Mouse (Mus musculus): ENCODE data around the gene Papln. TPM values are rescaled to one million over a fixed set of nuclear protein-coding genes. Genes with fewer than 3 reads are reported as not detected.

Papln gene
- polyA plus RNA-seq, 1 experiment, result 0.67 TPM

GRCm38 (mm10) chr12:83726510-83727308, 36.7 kb upstream of the Papln start:
- no peak overlapping the region for H3K27ac ChIP-seq (ENCODE audit: insufficient read depth, low read length)
- H3K36me3 ChIP-seq (ENCODE audit: control insufficient read depth, insufficient read depth, low read length, poor library complexity, severe bottlenecking), result peaks cover 11% of the 10 kb centered on the region
- H3K9ac ChIP-seq (ENCODE audit: low read depth, poor library complexity, severe bottlenecking), result no peak overlapping the region
- no peaks in the 10 kb centered on the region for H3K27me3 ChIP-seq (ENCODE audit: control insufficient read depth, insufficient read depth, low read length, poor library complexity, severe bottlenecking)
- no peak overlapping the region for H3K4me3 ChIP-seq (ENCODE audit: low read depth, low read length)
- TF ChIP-seq CTCF (IDR thresholded peaks at IDR 0.05; ENCODE audit: low read depth, low read length) (no peak), POLR2A (IDR thresholded peaks at IDR 0.05; ENCODE audit: insufficient read depth, low read length) (no peak), EP300 (IDR thresholded peaks at IDR 0.05; ENCODE audit: insufficient read depth, low read depth, low read length) (no peak)
- H3K4me1 ChIP-seq (ENCODE audit: control insufficient read depth, insufficient read depth, low read length), result no peaks in the 10 kb centered on the region
- no peaks in the 10 kb centered on the region for H3K9me3 ChIP-seq (replicated peaks; ENCODE audit: control insufficient read depth, insufficient read depth, low read length, poor library complexity, severe bottlenecking)

DNA sequence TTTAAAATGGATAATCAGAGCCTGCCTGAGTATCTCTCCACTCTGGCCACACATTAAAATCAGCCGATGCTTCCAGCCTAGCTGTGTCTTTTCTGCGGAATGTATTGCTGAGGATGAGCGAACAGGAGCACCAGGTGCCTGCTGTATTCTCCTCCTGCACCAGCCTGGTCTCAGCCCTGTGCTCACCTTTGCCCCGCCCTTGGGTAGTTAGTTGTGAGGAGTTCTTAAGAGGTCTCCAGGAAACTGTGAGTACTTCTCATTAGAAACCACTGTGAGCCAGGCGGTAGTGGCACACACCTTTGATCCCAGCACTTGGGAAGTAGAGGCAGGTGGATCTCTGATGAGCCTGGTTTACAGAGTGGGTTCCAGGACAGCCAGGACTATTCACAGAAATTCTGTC, 31.2 kb upstream of the Papln start:
- no peaks in the 10 kb centered on the region for H3K4me1 ChIP-seq (ENCODE audit: control insufficient read depth, insufficient read depth, low read length)
- H3K36me3 ChIP-seq (ENCODE audit: control insufficient read depth, insufficient read depth, low read length, poor library complexity, severe bottlenecking), result peaks cover 6% of the 10 kb centered on the region

DNA sequence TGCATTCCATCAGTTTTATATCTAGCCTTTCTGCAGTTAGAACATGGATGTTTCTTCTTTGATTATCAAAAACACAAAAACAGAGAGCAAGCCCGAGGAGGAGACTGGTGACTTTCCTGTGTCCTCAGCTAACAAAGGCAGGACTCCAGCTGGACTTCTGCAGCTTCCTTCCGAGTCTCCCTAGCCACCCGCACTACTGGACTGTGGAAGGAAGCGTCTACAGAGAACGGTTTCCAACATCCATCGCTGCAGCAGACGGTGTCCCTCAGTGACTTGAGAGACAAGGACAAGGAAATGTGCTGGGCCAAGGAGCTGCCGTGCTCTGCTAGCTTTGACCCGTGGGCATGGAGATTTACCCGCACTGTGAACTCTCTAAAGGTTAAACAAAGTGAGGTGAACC, 29.4 kb upstream of the Papln start:
- no peaks in the 10 kb centered on the region for H3K4me1 ChIP-seq (ENCODE audit: control insufficient read depth, insufficient read depth, low read length)
- no peaks in the 10 kb centered on the region for H3K27me3 ChIP-seq (ENCODE audit: control insufficient read depth, insufficient read depth, low read length, poor library complexity, severe bottlenecking)
- H3K9ac ChIP-seq (ENCODE audit: low read depth, poor library complexity, severe bottlenecking), result no peak overlapping the region
- H3K4me3 ChIP-seq (ENCODE audit: low read depth, low read length), result no peak overlapping the region
- TF ChIP-seq CTCF (IDR thresholded peaks at IDR 0.05; ENCODE audit: low read depth, low read length) (no peak), POLR2A (IDR thresholded peaks at IDR 0.05; ENCODE audit: insufficient read depth, low read length) (no peak), EP300 (IDR thresholded peaks at IDR 0.05; ENCODE audit: insufficient read depth, low read depth, low read length) (no peak)
- no peak overlapping the region for H3K27ac ChIP-seq (ENCODE audit: insufficient read depth, low read length)
- peaks cover 6% of the 10 kb centered on the region for H3K36me3 ChIP-seq (ENCODE audit: control insufficient read depth, insufficient read depth, low read length, poor library complexity, severe bottlenecking)
- no peaks in the 10 kb centered on the region for H3K9me3 ChIP-seq (replicated peaks; ENCODE audit: control insufficient read depth, insufficient read depth, low read length, poor library complexity, severe bottlenecking)

More for the DNA sequence above, 31.2 kb upstream of the Papln start:
- no peak overlapping the region for H3K9ac ChIP-seq (ENCODE audit: low read depth, poor library complexity, severe bottlenecking)
- TF ChIP-seq EP300 (IDR thresholded peaks at IDR 0.05; ENCODE audit: insufficient read depth, low read depth, low read length), result no peak
- TF ChIP-seq CTCF (IDR thresholded peaks at IDR 0.05; ENCODE audit: low read depth, low read length), result no peak
- TF ChIP-seq POLR2A (IDR thresholded peaks at IDR 0.05; ENCODE audit: insufficient read depth, low read length), result no peak
- no peaks in the 10 kb centered on the region for H3K9me3 ChIP-seq (replicated peaks; ENCODE audit: control insufficient read depth, insufficient read depth, low read length, poor library complexity, severe bottlenecking)
- H3K4me3 ChIP-seq (ENCODE audit: low read depth, low read length), result no peak overlapping the region
- no peaks in the 10 kb centered on the region for H3K27me3 ChIP-seq (ENCODE audit: control insufficient read depth, insufficient read depth, low read length, poor library complexity, severe bottlenecking)
- no peak overlapping the region for H3K27ac ChIP-seq (ENCODE audit: insufficient read depth, low read length)

DNA sequence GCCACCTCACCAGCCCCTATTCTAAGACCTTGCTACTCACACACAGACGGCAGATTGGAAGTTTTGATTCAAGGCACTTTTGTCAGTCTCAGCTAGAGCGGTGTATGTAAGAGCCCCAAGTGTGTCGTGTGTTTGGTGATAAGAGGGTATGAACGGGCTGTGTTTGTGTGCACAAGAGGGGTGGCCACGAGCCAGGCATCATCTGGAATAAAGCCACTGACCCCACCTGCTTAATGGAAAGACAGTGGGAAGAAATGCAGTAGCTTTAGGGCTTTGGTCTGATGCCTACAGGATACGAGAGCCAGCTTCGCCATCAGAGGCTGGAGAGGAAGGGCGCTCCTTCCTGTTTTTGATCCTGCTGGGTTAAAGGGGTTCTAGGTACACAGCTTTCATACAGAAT, 27.2 kb upstream of the Papln start:
- Histone ChIP-seq H3K27me3 (ENCODE audit: control insufficient read depth, insufficient read depth, low read length, poor library complexity, severe bottlenecking) (no peaks in the 10 kb centered on the region), H3K4me1 (ENCODE audit: control insufficient read depth, insufficient read depth, low read length) (no peaks in the 10 kb centered on the region), H3K9me3 (replicated peaks; ENCODE audit: control insufficient read depth, insufficient read depth, low read length, poor library complexity, severe bottlenecking) (no peaks in the 10 kb centered on the region), H3K4me3 (ENCODE audit: low read depth, low read length) (no peak overlapping the region), H3K27ac (ENCODE audit: insufficient read depth, low read length) (no peak overlapping the region), H3K9ac (ENCODE audit: low read depth, poor library complexity, severe bottlenecking) (no peak overlapping the region), H3K36me3 (ENCODE audit: control insufficient read depth, insufficient read depth, low read length, poor library complexity, severe bottlenecking) (peaks cover 6% of the 10 kb centered on the region)
- TF ChIP-seq POLR2A (IDR thresholded peaks at IDR 0.05; ENCODE audit: insufficient read depth, low read length), result no peak
- TF ChIP-seq CTCF (IDR thresholded peaks at IDR 0.05; ENCODE audit: low read depth, low read length), result no peak
- no peak for TF ChIP-seq EP300 (IDR thresholded peaks at IDR 0.05; ENCODE audit: insufficient read depth, low read depth, low read length)

GRCm38 (mm10) chr12:83738651-83739050, 24.8 kb upstream of the Papln start:
- H3K36me3 ChIP-seq (ENCODE audit: control insufficient read depth, insufficient read depth, low read length, poor library complexity, severe bottlenecking), result no peaks in the 10 kb centered on the region
- H3K9me3 ChIP-seq (replicated peaks; ENCODE audit: control insufficient read depth, insufficient read depth, low read length, poor library complexity, severe bottlenecking), result no peaks in the 10 kb centered on the region
- H3K4me1 ChIP-seq (ENCODE audit: control insufficient read depth, insufficient read depth, low read length), result no peaks in the 10 kb centered on the region
- TF ChIP-seq CTCF (IDR thresholded peaks at IDR 0.05; ENCODE audit: low read depth, low read length), result no peak
- no peak for TF ChIP-seq EP300 (IDR thresholded peaks at IDR 0.05; ENCODE audit: insufficient read depth, low read depth, low read length)
- TF ChIP-seq POLR2A (IDR thresholded peaks at IDR 0.05; ENCODE audit: insufficient read depth, low read length), result no peak
- H3K27me3 ChIP-seq (ENCODE audit: control insufficient read depth, insufficient read depth, low read length, poor library complexity, severe bottlenecking), result no peaks in the 10 kb centered on the region
- no peak overlapping the region for H3K4me3 ChIP-seq (ENCODE audit: low read depth, low read length)
- no peak overlapping the region for H3K27ac ChIP-seq (ENCODE audit: insufficient read depth, low read length)
- no peak overlapping the region for H3K9ac ChIP-seq (ENCODE audit: low read depth, poor library complexity, severe bottlenecking)

DNA sequence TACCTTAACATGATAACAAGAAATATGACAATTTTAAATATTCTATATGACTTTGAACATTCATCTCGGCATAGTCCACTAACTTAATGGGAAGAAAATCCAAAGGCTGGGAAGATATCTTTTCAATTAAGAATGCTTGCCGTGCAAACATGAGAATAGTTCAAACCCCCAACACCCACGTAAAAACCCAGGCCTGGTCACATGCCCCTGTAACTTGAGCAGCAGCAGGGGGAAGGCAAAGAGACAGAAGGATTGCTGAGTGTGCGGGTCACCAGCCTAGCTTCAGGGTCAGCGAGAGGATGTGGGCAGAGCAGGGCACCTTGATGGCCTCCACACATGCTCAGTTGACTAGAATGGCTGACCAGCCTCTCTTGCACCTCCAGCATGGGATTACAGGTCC, 21.7 kb upstream of the Papln start:
- Histone ChIP-seq H3K27ac (ENCODE audit: insufficient read depth, low read length) (no peak overlapping the region), H3K36me3 (ENCODE audit: control insufficient read depth, insufficient read depth, low read length, poor library complexity, severe bottlenecking) (no peaks in the 10 kb centered on the region), H3K9me3 (replicated peaks; ENCODE audit: control insufficient read depth, insufficient read depth, low read length, poor library complexity, severe bottlenecking) (no peaks in the 10 kb centered on the region), H3K4me3 (ENCODE audit: low read depth, low read length) (no peak overlapping the region), H3K27me3 (ENCODE audit: control insufficient read depth, insufficient read depth, low read length, poor library complexity, severe bottlenecking) (no peaks in the 10 kb centered on the region), H3K9ac (ENCODE audit: low read depth, poor library complexity, severe bottlenecking) (no peak overlapping the region), H3K4me1 (ENCODE audit: control insufficient read depth, insufficient read depth, low read length) (no peaks in the 10 kb centered on the region)
- TF ChIP-seq CTCF (IDR thresholded peaks at IDR 0.05; ENCODE audit: low read depth, low read length) (no peak), EP300 (IDR thresholded peaks at IDR 0.05; ENCODE audit: insufficient read depth, low read depth, low read length) (no peak)

Data from ES-Bruce4 (cell line).